Mouse (Mus musculus): ENCODE measurements at regions not wholly inside any gene's neighbourhood (a gene's known extent, or its start where the extent isn't known, plus 50 kb on each side); places are given as distances from the start of the nearest gene placed in this dataset.

DNA sequence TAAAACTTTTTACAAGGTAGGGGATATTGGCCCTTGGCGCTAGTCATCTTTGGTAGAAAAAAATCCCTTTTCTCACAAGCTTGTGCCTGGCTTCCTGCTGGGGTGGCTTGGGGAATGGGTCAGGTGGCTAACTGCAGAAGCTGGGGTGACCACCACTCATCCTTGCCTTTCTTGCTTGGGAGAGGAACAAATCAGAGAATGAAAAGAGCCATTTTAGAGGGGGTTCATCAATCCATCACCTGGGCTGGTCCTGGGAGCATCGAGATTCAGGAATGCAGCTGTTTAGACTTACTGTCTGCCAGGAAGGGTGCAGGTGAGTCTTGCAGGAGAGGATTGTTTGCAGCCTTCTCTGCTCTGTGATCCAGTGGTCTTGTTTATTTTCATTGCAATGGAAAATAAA, 52.2 kb upstream of the Comtd1 start:
- TF ChIP-seq MAX (IDR thresholded peaks at IDR 0.05) = no peak
- no peak for TF ChIP-seq CTCF (IDR thresholded peaks at IDR 0.05; ENCODE audit: control insufficient read depth, insufficient read depth, insufficient read length)
- no peak for TF ChIP-seq FOSL1 (IDR thresholded peaks at IDR 0.05; ENCODE audit: insufficient read depth, low read length, poor library complexity, severe bottlenecking)
- TF ChIP-seq USF1 (IDR thresholded peaks at IDR 0.05; ENCODE audit: low read depth) = no peak

Data from C2C12 (cell line).